Mouse (Mus musculus): ENCODE measurements around the gene Ccdc8. TPM values are rescaled to one million over a fixed set of nuclear protein-coding genes. Genes with fewer than 3 reads are reported as not detected.

Gene Ccdc8
- total and polyA plus RNA-seq, 2 experiments from 2014 or later = 3.0 to 7.1 TPM

DNA sequence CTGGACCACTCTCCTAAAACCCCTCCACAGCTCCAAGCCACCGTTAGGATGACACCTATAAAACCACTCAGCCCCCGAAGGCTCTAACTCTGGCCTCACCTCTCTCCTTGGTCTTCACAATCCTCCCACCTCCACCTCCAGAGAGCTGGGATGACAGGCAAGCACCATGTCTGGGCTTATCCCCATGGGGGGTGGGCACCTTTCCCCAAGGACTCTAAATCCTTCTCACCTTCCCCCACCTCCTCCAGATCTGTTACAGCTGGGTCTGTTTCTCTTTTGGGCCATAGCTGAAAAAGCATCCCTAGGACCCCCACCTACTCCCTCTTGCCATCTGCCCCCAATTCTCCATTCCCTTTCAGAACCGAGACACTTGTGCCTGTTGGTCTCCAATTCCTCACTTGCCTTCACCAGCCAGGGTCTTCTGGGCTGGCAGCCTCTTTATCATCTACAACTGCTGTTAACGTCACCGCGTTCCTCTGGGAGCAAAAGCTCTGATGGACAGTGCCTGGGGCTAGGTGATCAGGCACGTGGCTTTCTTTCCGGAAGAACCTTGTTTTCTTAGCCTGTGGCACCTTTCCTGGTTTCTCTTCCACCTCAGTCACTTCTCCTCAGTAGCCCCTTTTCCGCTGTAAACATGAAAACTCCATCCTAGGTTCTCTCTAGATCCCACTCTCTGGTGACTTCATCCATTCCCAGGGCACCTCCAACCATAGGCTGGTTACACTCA is 33.6 kb downstream of the Ccdc8 start:
- WGBS = 74% methylated on average over 9 of the region's 9 CpGs
- no peak overlapping the region; the same call in 1 of the 2 replicates for H3K27ac ChIP-seq
- no peaks in the 10 kb centered on the region for H3K27me3 ChIP-seq (ENCODE audit: insufficient read depth, low read length)
- no peaks in the 10 kb centered on the region for H3K9me3 ChIP-seq (ENCODE audit: low read length)
- H3K4me2 ChIP-seq (ENCODE audit: low read depth, low read length) = peak overlapping the region; percentile 77
- ATAC-seq = no peak
- peak overlapping the region; percentile 83; the same call in 1 of the 2 replicates for H3K4me3 ChIP-seq (ENCODE audit: low read length)
- DNase-seq (ENCODE audit: low spot score) = no peak
- 0 out of 2 replicates have a peak overlapping the region, but pooled peaks have one; percentile 73 for H3K9ac ChIP-seq (replicated peaks; ENCODE audit: low read length)
- H3K4me1 ChIP-seq (ENCODE audit: insufficient read depth, low read length) = peaks cover 20% of the 10 kb centered on the region
- peaks cover 21% of the 10 kb centered on the region for H3K36me3 ChIP-seq (ENCODE audit: insufficient read depth, low read length)
- TF ChIP-seq CTCF (IDR thresholded peaks at IDR 0.05; ENCODE audit: low read depth) = no peak

- peak overlapping the region; percentile 77 for H3K4me2 ChIP-seq (ENCODE audit: low read depth, low read length)
- H3K4me1 ChIP-seq (ENCODE audit: insufficient read depth, low read length) = peaks cover 20% of the 10 kb centered on the region
- no peaks in the 10 kb centered on the region for H3K27me3 ChIP-seq (ENCODE audit: insufficient read depth, low read length)
- peak; percentile 86 for DNase-seq (ENCODE audit: low spot score)
- peak overlapping the region; percentile 82 for H3K27ac ChIP-seq
- no peaks in the 10 kb centered on the region for H3K9me3 ChIP-seq (ENCODE audit: low read length)
- ATAC-seq = peak; percentile 69
- peak; percentile 78 for TF ChIP-seq CTCF (IDR thresholded peaks at IDR 0.05; ENCODE audit: low read depth)
- WGBS = 9% methylated on average over 24 of the region's 24 CpGs
- H3K4me3 ChIP-seq (ENCODE audit: low read length) = peak overlapping the region; percentile 83
- peak overlapping the region; percentile 73 for H3K9ac ChIP-seq (replicated peaks; ENCODE audit: low read length)
- peaks cover 12% of the 10 kb centered on the region for H3K36me3 ChIP-seq (ENCODE audit: insufficient read depth, low read length)
Measured at GRCm38 (mm10) chr7:17026710-17027587, 34.4 kb downstream of the Ccdc8 start.

DNA sequence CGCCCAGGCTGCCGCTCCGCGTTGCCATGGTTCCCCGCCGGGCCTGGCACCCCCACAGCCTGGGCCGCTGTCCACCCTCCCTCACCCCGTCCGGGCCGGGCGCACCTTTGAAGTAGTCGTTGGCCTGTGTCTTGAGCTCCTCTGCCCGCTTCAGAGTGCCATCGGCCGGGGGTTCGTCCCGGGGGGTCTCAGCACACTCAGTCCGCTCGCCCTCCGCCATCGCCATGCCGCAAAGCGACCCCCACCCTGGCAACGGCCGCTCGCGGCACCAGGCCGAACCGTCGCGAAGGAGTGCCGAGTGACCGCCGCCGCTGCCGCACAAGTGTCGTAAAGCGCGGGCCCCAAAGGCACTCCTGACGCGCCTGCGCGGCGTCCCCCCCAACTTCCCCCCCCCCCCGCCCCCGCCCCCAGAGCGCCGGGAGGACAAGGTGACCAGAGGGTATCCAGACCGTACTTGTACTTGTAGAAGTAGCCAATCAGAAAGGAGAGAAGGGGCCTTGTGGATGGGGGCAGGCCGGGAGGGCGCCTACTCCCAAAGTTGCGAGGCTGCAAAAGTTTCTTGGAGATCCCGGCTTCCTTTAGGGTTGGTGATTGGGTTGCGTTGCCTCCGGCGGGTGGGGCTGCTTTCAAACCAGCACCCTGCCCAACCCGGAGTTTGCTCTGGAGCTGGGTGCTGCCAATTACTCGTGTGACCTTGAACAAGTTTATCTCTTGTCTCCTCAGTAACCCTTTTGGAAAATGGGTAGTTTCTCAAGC is 35.3 kb downstream of the Ccdc8 start, which contains the start of gene Ppp5c:
Gene Ppp5c, minus strand, starts transcription at position 337 of the 756 bp plus-strand sequence.
- H3K4me3 ChIP-seq (ENCODE audit: low read length) = peak within 1 kb of the TSS; percentile 83
- no peaks in the 10 kb centered on the region for H3K27me3 ChIP-seq (ENCODE audit: insufficient read depth, low read length)
- H3K36me3 ChIP-seq (ENCODE audit: insufficient read depth, low read length) = peaks cover 4% of the 10 kb centered on the region; the same call in 1 of the 2 replicates
- no peak for TF ChIP-seq CTCF (IDR thresholded peaks at IDR 0.05; ENCODE audit: low read depth)
- peaks cover 20% of the 10 kb centered on the region for H3K4me1 ChIP-seq (ENCODE audit: insufficient read depth, low read length)
- under 1% methylated on average over 53 of the region's 58 CpGs for WGBS
- ATAC-seq (peak; percentile 88), DNase-seq (ENCODE audit: low spot score) (peak; percentile 95)
- peak within 1 kb of the TSS; percentile 77 for H3K4me2 ChIP-seq (ENCODE audit: low read depth, low read length)
- H3K9ac ChIP-seq (replicated peaks; ENCODE audit: low read length) = peak within 1 kb of the TSS; percentile 73
- H3K27ac ChIP-seq = peak within 1 kb of the TSS; percentile 82
- no peaks in the 10 kb centered on the region for H3K9me3 ChIP-seq (ENCODE audit: low read length)

GRCm38 (mm10) chr7:17028923-17029322 is 36.4 kb downstream of the Ccdc8 start:
- Histone ChIP-seq H3K9me3 (ENCODE audit: low read length) (no peaks in the 10 kb centered on the region), H3K4me3 (ENCODE audit: low read length) (no peak overlapping the region), H3K4me1 (ENCODE audit: insufficient read depth, low read length) (peaks cover 20% of the 10 kb centered on the region), H3K4me2 (ENCODE audit: low read depth, low read length) (no peak overlapping the region), H3K27me3 (ENCODE audit: insufficient read depth, low read length) (no peaks in the 10 kb centered on the region), H3K27ac (no peak overlapping the region), H3K9ac (replicated peaks; ENCODE audit: low read length) (no peak overlapping the region), H3K36me3 (ENCODE audit: insufficient read depth, low read length) (peaks cover under 1% of the 10 kb centered on the region; the same call in 1 of the 2 replicates)
- no peak for TF ChIP-seq CTCF (IDR thresholded peaks at IDR 0.05; ENCODE audit: low read depth)
- WGBS = 64% methylated on average over 7 of the region's 7 CpGs
- DNase-seq (ENCODE audit: low spot score) = no peak
- no peak for ATAC-seq

DNA sequence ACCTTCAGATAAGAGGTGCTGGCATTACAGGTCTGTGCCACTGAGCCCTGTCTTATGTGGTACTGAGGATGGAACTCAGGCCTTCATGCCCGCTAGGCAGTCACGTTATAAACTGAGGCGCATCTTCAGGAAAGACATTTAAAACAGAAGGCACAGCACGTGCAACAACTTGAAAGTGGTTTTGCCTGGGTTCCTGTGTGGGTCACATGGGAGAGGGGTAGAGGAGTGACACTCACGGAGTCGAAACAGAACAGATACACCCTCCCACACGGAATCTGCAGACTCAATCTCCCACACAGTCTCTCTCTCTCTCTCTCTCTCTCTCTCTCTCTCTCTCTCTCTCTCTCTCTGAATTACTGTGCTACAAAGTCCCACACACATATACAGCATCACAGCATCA is 37.7 kb downstream of the Ccdc8 start:
- ATAC-seq = no peak
- Histone ChIP-seq H3K9me3 (ENCODE audit: low read length) (no peaks in the 10 kb centered on the region), H3K36me3 (ENCODE audit: insufficient read depth, low read length) (peaks cover 13% of the 10 kb centered on the region), H3K4me1 (ENCODE audit: insufficient read depth, low read length) (peaks cover 16% of the 10 kb centered on the region), H3K4me2 (ENCODE audit: low read depth, low read length) (no peak overlapping the region), H3K9ac (replicated peaks; ENCODE audit: low read length) (no peak overlapping the region), H3K27me3 (ENCODE audit: insufficient read depth, low read length) (no peaks in the 10 kb centered on the region), H3K4me3 (ENCODE audit: low read length) (no peak overlapping the region), H3K27ac (no peak overlapping the region)
- 75% methylated on average over 7 of the region's 7 CpGs for WGBS
- no peak for TF ChIP-seq CTCF (IDR thresholded peaks at IDR 0.05; ENCODE audit: low read depth)
- DNase-seq (ENCODE audit: low spot score) = no peak

DNA sequence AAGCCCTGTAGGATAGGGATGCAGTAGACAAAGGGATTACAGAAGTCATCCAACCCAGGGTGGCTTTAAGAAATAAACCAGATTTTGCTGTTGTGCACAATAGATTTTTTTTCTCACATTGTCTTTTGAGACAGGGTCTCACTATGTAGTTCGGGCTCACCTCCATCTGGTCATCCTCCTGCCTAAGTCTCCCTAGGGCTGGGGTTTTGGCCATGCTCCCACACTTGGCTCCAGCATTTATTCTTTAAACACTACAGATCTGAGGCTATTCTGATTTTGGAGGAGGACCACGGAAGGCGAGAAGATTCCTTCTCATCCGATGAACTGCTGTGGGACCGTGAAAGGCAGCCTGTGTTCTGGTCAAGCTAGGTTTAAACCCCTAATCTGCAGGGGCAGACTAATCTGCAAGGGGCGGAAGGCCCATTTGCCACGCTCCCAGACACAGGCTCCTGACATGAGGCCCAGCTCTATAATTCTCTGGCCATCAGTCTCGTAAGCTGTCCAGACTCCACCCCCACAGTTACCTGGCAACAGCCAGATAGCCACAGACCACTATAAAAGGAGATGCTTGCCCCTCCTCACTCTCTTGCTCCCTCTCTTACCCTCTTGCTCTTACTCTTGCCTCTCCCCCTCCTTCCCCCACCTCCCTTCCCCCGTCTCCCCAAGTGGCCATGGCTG is 45.6 kb downstream of the Ccdc8 start:
- DNase-seq (ENCODE audit: low spot score) = peak; percentile 70
- H3K9me3 ChIP-seq (ENCODE audit: low read length) = no peaks in the 10 kb centered on the region
- no peaks in the 10 kb centered on the region for H3K27me3 ChIP-seq (ENCODE audit: insufficient read depth, low read length)
- no peaks in the 10 kb centered on the region for H3K4me1 ChIP-seq (ENCODE audit: insufficient read depth, low read length)
- TF ChIP-seq CTCF (IDR thresholded peaks at IDR 0.05; ENCODE audit: low read depth) = no peak
- ATAC-seq = peak; percentile 88
- no peak overlapping the region for H3K4me2 ChIP-seq (ENCODE audit: low read depth, low read length)
- H3K36me3 ChIP-seq (ENCODE audit: insufficient read depth, low read length) = peaks cover 16% of the 10 kb centered on the region
- no peak overlapping the region for H3K9ac ChIP-seq (replicated peaks; ENCODE audit: low read length)
- no peak overlapping the region for H3K4me3 ChIP-seq (ENCODE audit: low read length)
- 36% methylated on average over 9 of the region's 9 CpGs for WGBS
- peak overlapping the region; percentile 67 for H3K27ac ChIP-seq

Measured in hindbrain, postnatal 0 days (tissue).